Comparison of ENCODE assay signal across 7 mouse cellular contexts in the genomic region with DNA sequence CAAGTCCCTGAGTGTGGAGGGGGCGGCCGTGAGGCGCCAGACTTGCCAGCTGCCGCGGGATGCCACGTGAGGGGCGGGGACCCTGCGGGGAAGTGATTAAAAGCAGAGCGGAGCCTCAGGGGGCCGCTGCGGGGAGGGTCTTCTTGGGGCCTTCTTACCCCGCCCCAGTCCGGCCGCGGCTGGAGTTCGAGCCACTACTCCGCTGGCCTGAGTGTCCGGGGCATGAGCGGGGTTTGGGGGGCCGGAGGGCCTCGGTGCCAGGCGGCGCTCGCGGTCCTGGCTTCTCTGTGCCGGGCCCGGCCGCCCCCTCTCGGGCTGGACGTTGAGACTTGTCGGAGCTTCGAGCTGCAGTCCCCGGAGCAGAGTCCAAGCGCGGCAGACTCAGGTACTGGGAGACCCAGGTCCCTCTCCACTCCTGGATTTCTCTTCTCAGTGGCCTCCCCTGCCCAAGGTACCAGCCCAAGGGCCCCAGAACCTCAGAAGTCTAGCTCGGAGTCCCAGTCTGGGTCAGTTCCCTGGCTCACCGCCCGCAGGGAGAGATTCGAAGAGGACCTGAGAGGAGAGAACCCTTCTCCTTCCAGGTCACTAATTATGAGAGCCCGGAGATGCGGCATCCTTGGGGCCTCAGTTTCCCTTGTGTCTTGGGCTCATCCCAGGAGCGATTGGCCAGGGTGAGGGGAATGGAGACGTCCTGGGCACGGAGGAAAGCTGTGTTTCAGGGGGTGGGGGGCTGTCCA. TPM values are rescaled to one million over a fixed set of nuclear protein-coding genes. Genes with fewer than 3 reads are reported as not detected.
DNase-seq lines count a peak whose midpoint lies in the region; ATAC-seq and TF ChIP-seq lines count a peak whose summit lies in the region.

Syt6 (plus strand) TSS at position 76 of the 737 bp plus-strand sequence.

- no peak for TF ChIP-seq CTCF in left cerebral cortex, adult 2 months (IDR thresholded peaks at IDR 0.05)
- no peak for TF ChIP-seq CTCF in stomach, postnatal 0 days (IDR thresholded peaks at IDR 0.05; ENCODE audit: low read depth)

- H3K4me1 ChIP-seq in forebrain, embryonic 14.5 days (ENCODE audit: control insufficient read depth, insufficient read depth, low read length): peaks cover 30% of the 10 kb centered on the region
- H3K4me1 ChIP-seq in limb, embryonic 15.5 days: peaks cover 18% of the 10 kb centered on the region
- no peaks in the 10 kb centered on the region for H3K4me1 ChIP-seq in stomach, postnatal 0 days (replicated peaks; ENCODE audit: control insufficient read depth, insufficient read depth)

- no peak within 1 kb of the TSS for H3K27ac ChIP-seq in left cerebral cortex, adult 2 months
- H3K27ac ChIP-seq in forebrain, embryonic 14.5 days (ENCODE audit: low read depth, low read length): no peak within 1 kb of the TSS
- no peak within 1 kb of the TSS for H3K27ac ChIP-seq in limb, embryonic 15.5 days
- H3K27ac ChIP-seq in stomach, postnatal 0 days (replicated peaks): no peak within 1 kb of the TSS

- H3K36me3 ChIP-seq in forebrain, embryonic 14.5 days (ENCODE audit: control insufficient read depth, insufficient read depth, low read length): no peaks in the 10 kb centered on the region
- H3K36me3 ChIP-seq in limb, embryonic 15.5 days: no peaks in the 10 kb centered on the region
- H3K36me3 ChIP-seq in stomach, postnatal 0 days (ENCODE audit: control insufficient read depth, insufficient read depth, low read length): no peaks in the 10 kb centered on the region

- peak within 1 kb of the TSS; percentile 80 for H3K4me2 ChIP-seq in forebrain, embryonic 14.5 days (ENCODE audit: low read length)
- H3K4me2 ChIP-seq in limb, embryonic 15.5 days: peak within 1 kb of the TSS; percentile 83
- H3K4me2 ChIP-seq in stomach, postnatal 0 days (replicated peaks; ENCODE audit: low read depth): peak within 1 kb of the TSS; percentile 66

- DNase-seq in left cerebral cortex, adult 2 months (ENCODE audit: extremely low spot score in 1 of 2, low spot score in 2 of 2): peak in 1 of 2 experiments; percentile 27
- DNase-seq in left cerebral cortex, adult 11 months (ENCODE audit: low spot score): no peak
- peak; percentile 50 for DNase-seq in cerebellum, adult 9-10 months
- DNase-seq in forebrain, embryonic 14.5 days (ENCODE audit: low spot score): peak; percentile 62
- DNase-seq in stomach, postnatal 0 days (ENCODE audit: low spot score): peak; percentile 15
- no peak for DNase-seq in layer of hippocampus, adult 9-10 months (ENCODE audit: low spot score)

- peak within 1 kb of the TSS; percentile 55 for H3K4me3 ChIP-seq in left cerebral cortex, adult 2 months
- peak within 1 kb of the TSS; percentile 53 for H3K4me3 ChIP-seq in forebrain, embryonic 14.5 days (ENCODE audit: low read depth, low read length)
- H3K4me3 ChIP-seq in limb, embryonic 15.5 days: peak within 1 kb of the TSS; percentile 43
- H3K4me3 ChIP-seq in stomach, postnatal 0 days (ENCODE audit: low read depth, low read length): peak within 1 kb of the TSS; percentile 40

- intact Hi-C loops in left cerebral cortex, adult 2 months (cut with DNase I): loop anchor here (5.0 kb wide), 1 partner anchor 162 kb away; the partner anchor contains the start of genes Gm10964 and Olfml3

- no peak for TF ChIP-seq EP300 in stomach, postnatal 0 days (optimal IDR thresholded peaks at IDR 0.05)

- H3K9ac ChIP-seq in forebrain, embryonic 14.5 days (ENCODE audit: low read length): peak within 1 kb of the TSS; percentile 70
- H3K9ac ChIP-seq in limb, embryonic 15.5 days: no peak within 1 kb of the TSS
- H3K9ac ChIP-seq in stomach, postnatal 0 days (ENCODE audit: low read length): no peak within 1 kb of the TSS

- peak; percentile 59 for ATAC-seq in forebrain, embryonic 14.5 days
- ATAC-seq in limb, embryonic 15.5 days (ENCODE audit: insufficient number of reproducible peaks, low FRiP score, low TSS enrichment, low read depth): no peak
- no peak for ATAC-seq in stomach, postnatal 0 days (ENCODE audit: low FRiP score, low TSS enrichment)

- H3K27me3 ChIP-seq in forebrain, embryonic 14.5 days (replicated peaks; ENCODE audit: control insufficient read depth, insufficient read depth, low read length): peaks cover 41% of the 10 kb centered on the region
- H3K27me3 ChIP-seq in limb, embryonic 15.5 days: peaks cover 80% of the 10 kb centered on the region
- peaks cover 21% of the 10 kb centered on the region for H3K27me3 ChIP-seq in stomach, postnatal 0 days (ENCODE audit: control insufficient read depth, insufficient read depth, low read length)

- under 1% methylated on average over 43 of the region's 44 CpGs for WGBS in forebrain, embryonic 14.5 days
- WGBS in limb, embryonic 15.5 days: under 1% methylated on average over 43 of the region's 44 CpGs
- under 1% methylated on average over 43 of the region's 44 CpGs for WGBS in stomach, postnatal 0 days

- H3K9me3 ChIP-seq in forebrain, embryonic 14.5 days (replicated peaks; ENCODE audit: control insufficient read depth, low read length): no peaks in the 10 kb centered on the region
- no peaks in the 10 kb centered on the region for H3K9me3 ChIP-seq in limb, embryonic 15.5 days
- H3K9me3 ChIP-seq in stomach, postnatal 0 days (ENCODE audit: control insufficient read depth, low read length): no peaks in the 10 kb centered on the region

RNA-seq across cellular contexts. Expression of gene Syt6, which starts in this region (rescaled TPM):
- total RNA-seq in left cerebral cortex, adult 2 months (2021): 10 to 100 TPM; 12.4 to 14.4 TPM
- 12.6 and 19.3 TPM in 2 replicates for polyA plus RNA-seq in forebrain, embryonic 14.5 days (2014; fragmentation: Nextera tagmentation; extraction: Ambion mirVana)
- 0.36 and 0.45 TPM in 2 replicates for polyA plus RNA-seq in limb, embryonic 15.5 days (2015; fragmentation: Nextera tagmentation; extraction: Ambion mirVana)
- polyA plus RNA-seq in stomach, postnatal 0 days (2015; fragmentation: Nextera tagmentation; extraction: Ambion mirVana): 0.58 and 0.64 TPM in 2 replicates

Comparison
In these comparisons a context has a peak if more than half of its experiments do, and no peak if none do; other contexts are left out.
1. Peak in DNase-seq, H3K4me3 ChIP-seq and H3K4me2 ChIP-seq in stomach, postnatal 0 days; RNA of the gene not detected or under 1 TPM.
2. DNase-seq: peak in cerebellum, adult 9-10 months (single experiment) and forebrain, embryonic 14.5 days (single experiment); none in left cerebral cortex, adult 11 months (single experiment) and layer of hippocampus, adult 9-10 months (single experiment).
3. Peak in every context shown above with its lines, with median percentiles within 50 percentile points of each other: H3K4me3 ChIP-seq and H3K4me2 ChIP-seq.